Mouse (Mus musculus) intestine, postnatal 0 days (tissue): ENCODE data around the gene Zfand4. TPM values are rescaled to one million over a fixed set of nuclear protein-coding genes. Genes with fewer than 3 reads are reported as not detected.
"Not testable (repeated sequence)": the region's sequence is repeated elsewhere in the genome, so short reads cannot be mapped to it uniquely, and the experiment has no call there.

Source experiments
- ATAC-seq: fragments of 200-750 bp; cut with Nextera tagmentation; 2 replicates; pipeline ENCODE4 v1.8.0; 2017; ENCODE audit warnings: mild to moderate bottlenecking, moderate TSS enrichment, moderate library complexity
- H3K27ac ChIP-seq: fragments of 300-500 bp; sonication (generic); 2 replicates; pipeline ENCODE4 v1.5.1; 2014; ENCODE audit warnings: mild to moderate bottlenecking, low read depth, low read length, moderate library complexity
- H3K27me3 ChIP-seq: fragments of 300-500 bp; sonication (generic); replicated peaks from 2 replicates; pipeline ENCODE4 v1.6.1; 2014; ENCODE audit warnings: low read length, mixed read lengths; ENCODE audit not compliant: control insufficient read depth, insufficient read depth
- H3K36me3 ChIP-seq: fragments of 300-500 bp; sonication (generic); 2 replicates; pipeline ENCODE4 v1.6.1; 2014; ENCODE audit warnings: mild to moderate bottlenecking, moderate library complexity; ENCODE audit not compliant: control insufficient read depth, insufficient read depth
- H3K4me1 ChIP-seq: fragments of 300-500 bp; sonication (generic); replicated peaks from 2 replicates; pipeline ENCODE4 v1.6.1; 2014; ENCODE audit warnings: antibody characterized with exemption, low read length, mixed read lengths; ENCODE audit not compliant: control insufficient read depth, insufficient read depth
- H3K4me2 ChIP-seq: fragments of 300-500 bp; sonication (generic); replicated peaks from 2 replicates; pipeline ENCODE4 v1.6.1; 2014; ENCODE audit warnings: low read depth, mild to moderate bottlenecking, moderate library complexity
- H3K4me3 ChIP-seq: fragments of 300-500 bp; sonication (generic); 2 replicates; pipeline ENCODE4 v1.5.1; 2014; ENCODE audit warnings: low read depth, low read length
- H3K9ac ChIP-seq: fragments of 300-500 bp; sonication (generic); 2 replicates; pipeline ENCODE4 v1.6.1; 2014; ENCODE audit warnings: mild to moderate bottlenecking, low read depth, low read length
- H3K9me3 ChIP-seq: fragments of 300-500 bp; sonication (generic); 2 replicates; pipeline ENCODE4 v1.6.1; 2016; ENCODE audit warnings: mixed run types; ENCODE audit not compliant: control insufficient read depth
- CTCF ChIP-seq: sonication (generic); IDR thresholded peaks from 2 replicates; pipeline ENCODE4 v1.5.1; 2016; ENCODE audit warnings: low read depth, mild to moderate bottlenecking, control low read depth, antibody characterized with exemption, moderate library complexity
- WGBS: fragments of 180-500 bp; shearing (Covaris S2); extraction: QIAGEN DNeasy Blood & Tissue Kit; methylation state at CpG from one replicate; pipeline ENCODE4 v1.1.7; 2014; 5-methylcytosine and 5-hydroxymethylcytosine counted together
- polyA plus RNA-seq: library from polyadenylated mRNA; unstranded; fragments of >200 nt; fragmentation: Nextera tagmentation; extraction: Ambion mirVana; gene quantifications from 2 replicates; pipeline ENCODE4 v1.2.1, GENCODE M21; 2015

Gene Zfand4
- polyA plus RNA-seq, 1 experiment from 2014 or later = 1.1 TPM

GRCm38 (mm10) chr6:116347953-116348352 lies 83.9 kb downstream of the Zfand4 start:
- peak; percentile 91 for ATAC-seq
- H3K27ac ChIP-seq = peak overlapping the region; percentile 67
- no peaks in the 10 kb centered on the region for H3K4me1 ChIP-seq

GRCm38 (mm10) chr6:116349997-116350396 lies 86.0 kb downstream of the Zfand4 start:
- no peaks in the 10 kb centered on the region for H3K27me3 ChIP-seq
- H3K27ac ChIP-seq = no peak overlapping the region
- H3K4me3 ChIP-seq = no peak overlapping the region
- TF ChIP-seq CTCF = no peak
- no peaks in the 10 kb centered on the region for H3K4me1 ChIP-seq
- no peak for ATAC-seq
- WGBS = 74% methylated on average over 3 of the region's 3 CpGs
- H3K4me2 ChIP-seq = no peak overlapping the region
- no peaks in the 10 kb centered on the region for H3K36me3 ChIP-seq
- no peak overlapping the region for H3K9ac ChIP-seq
- no peaks in the 10 kb centered on the region for H3K9me3 ChIP-seq

More at GRCm38 (mm10) chr6:116347953-116348352, 83.9 kb downstream of the Zfand4 start:
- no peak overlapping the region for H3K9ac ChIP-seq
- H3K4me2 ChIP-seq = peak overlapping the region; percentile 37
- no peak overlapping the region for H3K4me3 ChIP-seq
- H3K9me3 ChIP-seq = no peaks in the 10 kb centered on the region
- WGBS = 45% methylated on average over 2 of the region's 2 CpGs
- H3K27me3 ChIP-seq = no peaks in the 10 kb centered on the region
- H3K36me3 ChIP-seq = no peaks in the 10 kb centered on the region
- TF ChIP-seq CTCF = no peak

- Histone ChIP-seq H3K9me3 (no peaks in the 10 kb centered on the region), H3K4me1 (no peaks in the 10 kb centered on the region), H3K27ac (no peak overlapping the region), H3K4me2 (no peak overlapping the region), H3K27me3 (no peaks in the 10 kb centered on the region), H3K4me3 (no peak overlapping the region), H3K9ac (no peak overlapping the region), H3K36me3 (no peaks in the 10 kb centered on the region)
- no peak for ATAC-seq
- 58% methylated on average over 6 of the region's 6 CpGs for WGBS
- TF ChIP-seq CTCF = no peak
Measured at GRCm38 (mm10) chr6:116350643-116351042, 86.6 kb downstream of the Zfand4 start.

- H3K4me2 ChIP-seq = no peak overlapping the region
- no peak for ATAC-seq
- WGBS = 79% methylated on average over 4 of the region's 4 CpGs
- H3K36me3 ChIP-seq = no peaks in the 10 kb centered on the region
- no peaks in the 10 kb centered on the region for H3K4me1 ChIP-seq
- no peak overlapping the region for H3K27ac ChIP-seq
- H3K9ac ChIP-seq = no peak overlapping the region
- no peak for TF ChIP-seq CTCF
- no peaks in the 10 kb centered on the region for H3K27me3 ChIP-seq
- H3K4me3 ChIP-seq = no peak overlapping the region
- no peaks in the 10 kb centered on the region for H3K9me3 ChIP-seq
Measured at GRCm38 (mm10) chr6:116351534-116351933, 87.5 kb downstream of the Zfand4 start.

- no peak overlapping the region for H3K4me3 ChIP-seq
- ATAC-seq = no peak
- no peaks in the 10 kb centered on the region for H3K27me3 ChIP-seq
- H3K36me3 ChIP-seq = no peaks in the 10 kb centered on the region
- no peak overlapping the region for H3K9ac ChIP-seq
- H3K9me3 ChIP-seq = no peaks in the 10 kb centered on the region
- no peaks in the 10 kb centered on the region for H3K4me1 ChIP-seq
- H3K27ac ChIP-seq = no peak overlapping the region
- 86% methylated on average over 1 of the region's 1 CpGs for WGBS
- no peak overlapping the region for H3K4me2 ChIP-seq
- no peak for TF ChIP-seq CTCF
Measured at GRCm38 (mm10) chr6:116353428-116353827, 89.4 kb downstream of the Zfand4 start.

GRCm38 (mm10) chr6:116356311-116356947 lies 92.4 kb downstream of the Zfand4 start:
- not testable (repeated sequence) for H3K4me3 ChIP-seq, H3K9me3 ChIP-seq, H3K27ac ChIP-seq, ATAC-seq, H3K27me3 ChIP-seq, H3K4me2 ChIP-seq, H3K9ac ChIP-seq, H3K4me1 ChIP-seq, H3K36me3 ChIP-seq
- WGBS = 75% methylated on average over 8 of the region's 8 CpGs

- H3K9me3 ChIP-seq = no peaks in the 10 kb centered on the region
- H3K9ac ChIP-seq = no peak overlapping the region
- H3K4me1 ChIP-seq = no peaks in the 10 kb centered on the region
- WGBS = 79% methylated on average over 4 of the region's 4 CpGs
- H3K27ac ChIP-seq = no peak overlapping the region
- ATAC-seq = no peak
- TF ChIP-seq CTCF = no peak
- H3K4me3 ChIP-seq = no peak overlapping the region
- no peak overlapping the region for H3K4me2 ChIP-seq
- H3K36me3 ChIP-seq = no peaks in the 10 kb centered on the region
- no peaks in the 10 kb centered on the region for H3K27me3 ChIP-seq
Measured at GRCm38 (mm10) chr6:116356948-116357325, 92.9 kb downstream of the Zfand4 start.
